Mouse (Mus musculus): ENCODE measurements around the gene Usp9y. TPM values are rescaled to one million over a fixed set of nuclear protein-coding genes. Genes with fewer than 3 reads are reported as not detected.
A peak's percentile ranks its signal among the peaks of the same experiment; 100 is the strongest.

Usp9y gene
- polyA plus RNA-seq (2012; rRNA removed) = not detected in 2 replicates

- no peak for DNase-seq
- H3K4me1 ChIP-seq (replicated peaks; ENCODE audit: control insufficient read depth, insufficient read depth, low read length) = no peaks in the 10 kb centered on the region
- no peaks in the 10 kb centered on the region for H3K27me3 ChIP-seq (ENCODE audit: control insufficient read depth, insufficient read depth, low read length)
- H3K27ac ChIP-seq (ENCODE audit: control insufficient read depth, insufficient read depth, low read length) = no peak within 1 kb of the TSS
- no peak within 1 kb of the TSS for H3K4me3 ChIP-seq (ENCODE audit: control insufficient read depth, insufficient read depth, low read length)
- H3K36me3 ChIP-seq (ENCODE audit: control insufficient read depth, insufficient read depth, low read length) = no peaks in the 10 kb centered on the region
- WGBS = 93% methylated on average over 13 of the region's 13 CpGs
- TF ChIP-seq CTCF (IDR thresholded peaks at IDR 0.05; ENCODE audit: borderline replicate concordance, control insufficient read depth, extremely low read depth, insufficient read depth, low read length, poor library complexity) = no peak
- no peak for TF ChIP-seq POLR2A (IDR thresholded peaks at IDR 0.05; ENCODE audit: control insufficient read depth, extremely low read depth, insufficient read depth, low read length, poor library complexity)
These were observed at the start of gene Usp9y for GRCm38 (mm10) chrY:1459682-1460081. Gene Usp9y (minus strand): TSS chrY:1459782.

- TF ChIP-seq POLR2A (IDR thresholded peaks at IDR 0.05; ENCODE audit: control insufficient read depth, extremely low read depth, insufficient read depth, low read length, poor library complexity) = no peak
- no peak for TF ChIP-seq CTCF (IDR thresholded peaks at IDR 0.05; ENCODE audit: borderline replicate concordance, control insufficient read depth, extremely low read depth, insufficient read depth, low read length, poor library complexity)
- no peaks in the 10 kb centered on the region for H3K4me1 ChIP-seq (replicated peaks; ENCODE audit: control insufficient read depth, insufficient read depth, low read length)
- no peak overlapping the region for H3K27ac ChIP-seq (ENCODE audit: control insufficient read depth, insufficient read depth, low read length)
- H3K27me3 ChIP-seq (ENCODE audit: control insufficient read depth, insufficient read depth, low read length) = no peaks in the 10 kb centered on the region
- DNase-seq = no peak
- no peak overlapping the region for H3K4me3 ChIP-seq (ENCODE audit: control insufficient read depth, insufficient read depth, low read length)
- H3K36me3 ChIP-seq (ENCODE audit: control insufficient read depth, insufficient read depth, low read length) = no peaks in the 10 kb centered on the region
These were observed 165.9 kb downstream of the Usp9y start for GRCm38 (mm10) chrY:1293708-1294107.

GRCm38 (mm10) chrY:1286171-1286795, 173.3 kb downstream of the Usp9y start, which contains the start of gene Ddx3y:
Gene Ddx3y (minus strand): TSS chrY:1286629.
- DNase-seq = peak; percentile 62
- 4% methylated on average over 31 of the region's 31 CpGs for WGBS
- H3K36me3 ChIP-seq (ENCODE audit: control insufficient read depth, insufficient read depth, low read length) = no peaks in the 10 kb centered on the region
- peak within 1 kb of the TSS; percentile 88 for H3K27ac ChIP-seq (ENCODE audit: control insufficient read depth, insufficient read depth, low read length)
- H3K27me3 ChIP-seq (ENCODE audit: control insufficient read depth, insufficient read depth, low read length) = no peaks in the 10 kb centered on the region
- peak within 1 kb of the TSS; percentile 57 for H3K4me3 ChIP-seq (ENCODE audit: control insufficient read depth, insufficient read depth, low read length)
- TF ChIP-seq POLR2A (IDR thresholded peaks at IDR 0.05; ENCODE audit: control insufficient read depth, extremely low read depth, insufficient read depth, low read length, poor library complexity) (no peak), CTCF (IDR thresholded peaks at IDR 0.05; ENCODE audit: borderline replicate concordance, control insufficient read depth, extremely low read depth, insufficient read depth, low read length, poor library complexity) (no peak)
- no peaks in the 10 kb centered on the region for H3K4me1 ChIP-seq (replicated peaks; ENCODE audit: control insufficient read depth, insufficient read depth, low read length)

GRCm38 (mm10) chrY:1285735-1286134, 173.8 kb downstream of the Usp9y start:
- TF ChIP-seq POLR2A (IDR thresholded peaks at IDR 0.05; ENCODE audit: control insufficient read depth, extremely low read depth, insufficient read depth, low read length, poor library complexity) (no peak), CTCF (IDR thresholded peaks at IDR 0.05; ENCODE audit: borderline replicate concordance, control insufficient read depth, extremely low read depth, insufficient read depth, low read length, poor library complexity) (no peak)
- H3K27ac ChIP-seq (ENCODE audit: control insufficient read depth, insufficient read depth, low read length) = peak overlapping the region; percentile 83

More at GRCm38 (mm10) chrY:1285735-1286134, 173.8 kb downstream of the Usp9y start:
- Histone ChIP-seq H3K4me1 (replicated peaks; ENCODE audit: control insufficient read depth, insufficient read depth, low read length) (no peaks in the 10 kb centered on the region), H3K27me3 (ENCODE audit: control insufficient read depth, insufficient read depth, low read length) (no peaks in the 10 kb centered on the region), H3K36me3 (ENCODE audit: control insufficient read depth, insufficient read depth, low read length) (no peaks in the 10 kb centered on the region), H3K4me3 (ENCODE audit: control insufficient read depth, insufficient read depth, low read length) (peak overlapping the region; percentile 57)
- peak; percentile 10 for DNase-seq
- WGBS = 6% methylated on average over 12 of the region's 12 CpGs

Other genes with a start within 250 kb of the Usp9y start
- gene Uty, start 214.0 kb downstream of the Usp9y start, polyA plus RNA-seq (2012; rRNA removed) = 3.3 TPM in 1 of 2 replicates, not detected in the other
- gene Ddx3y, start 173.2 kb downstream of the Usp9y start, polyA plus RNA-seq (2012; rRNA removed) = 3.3 TPM in 1 of 2 replicates, not detected in the other

All from thymus, adult 2 months (tissue).